Mouse (Mus musculus) heart, postnatal 0 days (tissue): ENCODE data around the gene Ubap2l.

Source experiments
- CTCF ChIP-seq: IDR thresholded peaks from 2 replicates; pipeline ENCODE4 v1.5.1; 2016; ENCODE audit warnings: antibody characterized with exemption, control low read depth, low read depth
- EP300 ChIP-seq: IDR thresholded peaks from 2 replicates; pipeline ENCODE4 v1.6.1; 2016; ENCODE audit warnings: antibody characterized with exemption, low read depth

DNA sequence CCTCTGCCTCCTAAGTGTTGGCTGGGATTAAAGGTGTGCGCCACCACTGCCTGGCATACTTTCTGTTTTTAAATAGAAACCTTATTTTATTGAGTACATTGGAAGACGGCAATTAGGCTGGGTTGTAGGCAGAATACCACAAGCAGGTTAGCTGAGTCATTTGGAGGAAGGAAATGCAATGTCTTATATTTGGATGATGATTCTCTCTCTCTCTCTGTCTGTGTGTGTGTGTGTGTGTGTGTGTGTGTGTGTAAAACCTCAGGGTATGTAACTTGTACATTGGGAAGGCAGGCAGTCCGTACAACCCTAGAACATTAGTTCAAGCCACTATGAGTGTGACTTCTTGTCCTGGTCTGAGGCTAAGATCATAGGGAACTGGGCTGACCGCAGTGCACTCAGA, 64.6 kb downstream of the Ubap2l start:
- TF ChIP-seq CTCF = no peak
- no peak for TF ChIP-seq EP300
